Mouse (Mus musculus) lung, postnatal 0 days (tissue): Measurements from ENCODE around the gene Fbxl12. TPM values are rescaled to one million over a fixed set of nuclear protein-coding genes. Genes with fewer than 3 reads are reported as not detected.

ENCODE experiments used
- ATAC-seq: fragments of 200-750 bp; cut with Nextera tagmentation; 2 replicates; pipeline ENCODE4 v1.8.0; 2017; ENCODE audit warnings: moderate library complexity
- DNase-seq: peaks from one replicate; pipeline ENCODE4 v3.0.0-alpha.2; 2016; ENCODE audit warnings: low spot score
- H3K27ac ChIP-seq: fragments of 300-500 bp; sonication (generic); 2 replicates; pipeline ENCODE4 v1.5.1; 2014; ENCODE audit warnings: antibody characterized with exemption, mild to moderate bottlenecking, low read length, mixed read lengths
- H3K27me3 ChIP-seq: fragments of 300-500 bp; sonication (generic); replicated peaks from 2 replicates; pipeline ENCODE4 v1.6.1; 2014; ENCODE audit warnings: low read length, mixed read lengths; ENCODE audit not compliant: insufficient read depth
- H3K36me3 ChIP-seq: fragments of 300-500 bp; sonication (generic); 2 replicates; pipeline ENCODE4 v1.6.1; 2014; ENCODE audit warnings: low read length, mixed read lengths; ENCODE audit not compliant: insufficient read depth
- H3K4me1 ChIP-seq: fragments of 300-500 bp; sonication (generic); 2 replicates; pipeline ENCODE4 v1.6.1; 2014; ENCODE audit warnings: antibody characterized with exemption, low read depth, low read length, mixed read lengths; ENCODE audit not compliant: insufficient read depth
- H3K4me2 ChIP-seq: fragments of 300-500 bp; sonication (generic); replicated peaks from 2 replicates; pipeline ENCODE4 v1.6.1; 2014; ENCODE audit warnings: low read depth, mild to moderate bottlenecking, low read length, moderate library complexity, mixed read lengths
- H3K4me3 ChIP-seq: fragments of 300-500 bp; sonication (generic); 2 replicates; pipeline ENCODE4 v1.5.1; 2014; ENCODE audit warnings: low read depth, low read length
- H3K9ac ChIP-seq: fragments of 300-500 bp; sonication (generic); replicated peaks from 2 replicates; pipeline ENCODE4 v1.6.1; 2014; ENCODE audit warnings: low read depth, mild to moderate bottlenecking
- H3K9me3 ChIP-seq: fragments of 300-500 bp; sonication (generic); 2 replicates; pipeline ENCODE4 v1.6.1; 2016; ENCODE audit warnings: low read length, mixed read lengths
- CTCF ChIP-seq: IDR thresholded peaks from 2 replicates; pipeline ENCODE4 v1.5.1; 2016; ENCODE audit warnings: antibody characterized with exemption, mild to moderate bottlenecking
- EP300 ChIP-seq: IDR thresholded peaks from 2 replicates; pipeline ENCODE4 v1.6.1; 2016; ENCODE audit warnings: antibody characterized with exemption, mild to moderate bottlenecking, control low read depth
- polyA plus RNA-seq: library from polyadenylated mRNA; unstranded; fragments of >200 nt; fragmentation: Nextera tagmentation; extraction: Ambion mirVana; gene quantifications from 2 replicates; pipeline ENCODE4 v1.2.1, GENCODE M21; 2015

The Fbxl12 gene
- polyA plus RNA-seq, 1 experiment from 2014 or later = 19.2 TPM

- Histone ChIP-seq H3K27me3 (no peaks in the 10 kb centered on the region), H3K9me3 (no peaks in the 10 kb centered on the region), H3K36me3 (no peaks in the 10 kb centered on the region), H3K9ac (no peak overlapping the region), H3K4me1 (no peaks in the 10 kb centered on the region), H3K4me3 (no peak overlapping the region), H3K27ac (no peak overlapping the region), H3K4me2 (no peak overlapping the region)
- DNase-seq = no peak
- no peak for TF ChIP-seq CTCF
- TF ChIP-seq EP300 = no peak
- ATAC-seq = no peak
Observed at GRCm38 (mm10) chr9:20571060-20571459, 73.5 kb downstream of the Fbxl12 start.

Other genes with a start within 250 kb of the Fbxl12 start
- gene Zfp26, start 184.6 kb downstream of the Fbxl12 start, polyA plus RNA-seq = 6.8 and 9.5 TPM in 2 replicates
- 14.8 and 17.5 TPM in 2 replicates for gene Zfp426, start 152.0 kb downstream of the Fbxl12 start, polyA plus RNA-seq
- gene Zfp266, start 123.3 kb downstream of the Fbxl12 start, polyA plus RNA-seq = 63.8 and 73.4 TPM in 2 replicates
- 10.9 and 12.2 TPM in 2 replicates for gene Zfp846, start 63.5 kb downstream of the Fbxl12 start, polyA plus RNA-seq
- 394 and 396 TPM in 2 replicates for gene Ubl5, start 1.9 kb downstream of the Fbxl12 start, polyA plus RNA-seq
- 30.1 and 32.9 TPM in 2 replicates for gene Pin1, start 7.3 kb upstream of the Fbxl12 start, polyA plus RNA-seq
- 0.36 and 0.55 TPM in 2 replicates for gene Olfm2, start 101.6 kb upstream of the Fbxl12 start, polyA plus RNA-seq
- 0.44 and 0.56 TPM in 2 replicates for gene Col5a3, start 170.3 kb upstream of the Fbxl12 start, polyA plus RNA-seq
- not detected in 2 replicates for gene Rdh8, start 173.7 kb upstream of the Fbxl12 start, polyA plus RNA-seq
- 9.3 and 12.3 TPM in 2 replicates for gene A230050P20Rik, start 223.9 kb upstream of the Fbxl12 start, polyA plus RNA-seq
- 3.2 and 3.3 TPM in 2 replicates for gene Angptl6, start 235.0 kb upstream of the Fbxl12 start, polyA plus RNA-seq
- 20.9 and 22.1 TPM in 2 replicates for gene Ppan, start 243.4 kb upstream of the Fbxl12 start, polyA plus RNA-seq